Mouse (Mus musculus) bone marrow, adult 2 months (tissue): ENCODE data around the gene Aff1.
A peak's percentile ranks its signal among the peaks of the same experiment; 100 is the strongest.

Source experiments
- CTCF ChIP-seq: fragments of 200-500 bp; IDR thresholded peaks from 2 replicates; pipeline ENCODE4 v1.5.1; 2011; ENCODE audit warnings: low read length, control low read depth; ENCODE audit not compliant: control insufficient read depth, insufficient read depth
- POLR2A ChIP-seq: fragments of 200-500 bp; IDR thresholded peaks from 2 replicates; pipeline ENCODE4 v1.6.1; 2011; ENCODE audit warnings: low read depth, mild to moderate bottlenecking, control low read depth, low read length, borderline replicate concordance; ENCODE audit not compliant: control insufficient read depth

GRCm38 (mm10) chr5:103744531-103744930 is 52.4 kb downstream of the Aff1 start:
- TF ChIP-seq CTCF (peak; percentile 10; the same call in 1 of the 2 replicates), POLR2A (no peak)
